Mouse (Mus musculus) CH12F3 (cell line): Measurements from ENCODE around the gene Stk11.

Experiments
- in situ Hi-C: fragments of 300-500 bp; cut with MboI; formaldehyde crosslinking; loops from 2 replicates; pipeline ENCODE4 v1.14.3; 2020; ENCODE audit warnings: low sequenced_read_pairs

Gene Stk11

GRCm38 (mm10) chr10:80168038-80168661 is 52.5 kb downstream of the Stk11 start:
- in situ Hi-C loops: no loop called here

- in situ Hi-C loops: no loop called here
Measured at GRCm38 (mm10) chr10:80169070-80169469, 53.5 kb downstream of the Stk11 start.

- in situ Hi-C loops: no loop called here
Measured at GRCm38 (mm10) chr10:80169651-80170050, 54.0 kb downstream of the Stk11 start.

GRCm38 (mm10) chr10:80170052-80170451 is 54.4 kb downstream of the Stk11 start:
- in situ Hi-C loops: no loop called here

GRCm38 (mm10) chr10:80170601-80171021 is 55.0 kb downstream of the Stk11 start:
- in situ Hi-C loops: no loop called here

GRCm38 (mm10) chr10:80171252-80171651 is 55.6 kb downstream of the Stk11 start:
- in situ Hi-C loops: no loop called here

- in situ Hi-C loops: no loop called here
Measured at GRCm38 (mm10) chr10:80171760-80172526, 56.3 kb downstream of the Stk11 start.

GRCm38 (mm10) chr10:80172527-80173292 is 57.1 kb downstream of the Stk11 start, which contains the start of gene 1600002K03Rik:
Gene 1600002K03Rik, plus strand, starts transcription at chr10:80172944.
- in situ Hi-C loops: no loop called here

- in situ Hi-C loops: no loop called here
Measured at GRCm38 (mm10) chr10:80173358-80173757, 57.8 kb downstream of the Stk11 start.

- in situ Hi-C loops: no loop called here
Measured at GRCm38 (mm10) chr10:80173955-80174640, 58.5 kb downstream of the Stk11 start.

GRCm38 (mm10) chr10:80174705-80175104 is 59.1 kb downstream of the Stk11 start:
- in situ Hi-C loops: loop anchor here (5.0 kb wide), 1 partner anchor 73 kb away; the partner anchor contains the start of gene Ndufs7

- in situ Hi-C loops: loop anchor here (5.0 kb wide), 1 partner anchor 72 kb away; the partner anchor contains the start of gene Ndufs7
Measured at GRCm38 (mm10) chr10:80175536-80176269, 60.1 kb downstream of the Stk11 start.

- in situ Hi-C loops: loop anchor here (5.0 kb wide), 1 partner anchor 71 kb away; the partner anchor contains the start of gene Ndufs7
Measured at GRCm38 (mm10) chr10:80176270-80176834, 60.7 kb downstream of the Stk11 start.

GRCm38 (mm10) chr10:80177441-80178279 is 62.1 kb downstream of the Stk11 start:
- in situ Hi-C loops: loop anchor here (5.0 kb wide), 1 partner anchor 70 kb away; the partner anchor contains the start of gene Ndufs7

- in situ Hi-C loops: loop anchor here (5.0 kb wide), 1 partner anchor 68 kb away; the partner anchor contains the start of gene Ndufs7
Measured at GRCm38 (mm10) chr10:80179068-80180051, 63.8 kb downstream of the Stk11 start, which contains the start of gene Efna2. Gene Efna2, plus strand, starts transcription at chr10:80179482.
